Mouse (Mus musculus): ENCODE results near the gene Gpatch8. TPM values are rescaled to one million over a fixed set of nuclear protein-coding genes. Genes with fewer than 3 reads are reported as not detected.

Gene Gpatch8
- polyA plus RNA-seq, 1 experiment from 2014 or later, result 43.4 TPM

DNA sequence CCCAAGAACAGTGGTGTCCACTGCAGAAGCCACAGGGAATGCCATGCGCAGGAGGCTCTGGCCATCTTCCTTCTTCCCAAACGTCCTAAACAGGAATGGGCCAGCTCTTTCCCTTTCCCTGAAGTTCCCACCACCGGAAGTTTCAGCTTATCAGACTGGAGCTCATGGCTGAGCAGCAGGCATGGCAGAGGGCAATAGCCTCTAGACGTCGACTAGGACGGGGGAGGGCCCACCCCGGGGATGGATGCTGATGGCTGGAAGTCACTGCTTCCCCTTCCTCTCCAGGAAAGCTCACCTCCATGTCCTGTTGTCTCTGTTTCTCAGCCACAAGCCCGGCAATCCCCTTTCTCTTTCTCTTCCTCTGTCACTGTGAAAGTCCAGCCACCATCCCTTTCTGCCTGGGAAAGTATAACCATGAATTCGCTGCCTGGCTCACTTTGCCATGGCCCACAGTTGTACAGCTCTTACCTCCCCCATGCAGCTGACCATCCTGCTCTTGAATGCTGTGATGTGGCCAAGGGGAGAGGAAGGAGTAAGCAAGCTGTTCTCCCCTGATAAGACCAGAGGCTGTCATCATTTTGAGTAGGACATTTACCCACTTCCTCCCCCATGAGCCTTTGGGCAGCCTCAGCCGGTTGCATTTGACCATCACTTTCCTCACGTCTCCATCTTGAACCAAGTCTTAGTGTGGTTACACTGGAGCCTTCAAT is 86.4 kb downstream of the Gpatch8 start, which contains the start of gene Itga2b:
TSS of gene Itga2b (minus strand) at position 475 of the 710 bp plus-strand sequence.
- DNase-seq (ENCODE audit: low spot score) (no peak), ATAC-seq (replicated peaks; ENCODE audit: insufficient number of reproducible peaks, low FRiP score, low TSS enrichment, low read depth) (no peak)
- H3K4me2 ChIP-seq (ENCODE audit: low read depth, low read length), result no peak within 1 kb of the TSS
- 62% methylated on average over 11 of the region's 11 CpGs for WGBS
- H3K9me3 ChIP-seq (replicated peaks; ENCODE audit: control insufficient read depth, low read length), result no peaks in the 10 kb centered on the region
- no peaks in the 10 kb centered on the region for H3K36me3 ChIP-seq (replicated peaks; ENCODE audit: control insufficient read depth, insufficient read depth, low read depth, low read length)
- no peak within 1 kb of the TSS for H3K27ac ChIP-seq (replicated peaks; ENCODE audit: low read depth, low read length)
- H3K27me3 ChIP-seq (ENCODE audit: control insufficient read depth, insufficient read depth, low read length), result no peaks in the 10 kb centered on the region
- H3K9ac ChIP-seq (replicated peaks; ENCODE audit: low read length), result no peak within 1 kb of the TSS
- no peak within 1 kb of the TSS for H3K4me3 ChIP-seq (ENCODE audit: low read depth, low read length)
- peaks cover 4% of the 10 kb centered on the region for H3K4me1 ChIP-seq (ENCODE audit: control insufficient read depth, insufficient read depth, low read length)

DNA sequence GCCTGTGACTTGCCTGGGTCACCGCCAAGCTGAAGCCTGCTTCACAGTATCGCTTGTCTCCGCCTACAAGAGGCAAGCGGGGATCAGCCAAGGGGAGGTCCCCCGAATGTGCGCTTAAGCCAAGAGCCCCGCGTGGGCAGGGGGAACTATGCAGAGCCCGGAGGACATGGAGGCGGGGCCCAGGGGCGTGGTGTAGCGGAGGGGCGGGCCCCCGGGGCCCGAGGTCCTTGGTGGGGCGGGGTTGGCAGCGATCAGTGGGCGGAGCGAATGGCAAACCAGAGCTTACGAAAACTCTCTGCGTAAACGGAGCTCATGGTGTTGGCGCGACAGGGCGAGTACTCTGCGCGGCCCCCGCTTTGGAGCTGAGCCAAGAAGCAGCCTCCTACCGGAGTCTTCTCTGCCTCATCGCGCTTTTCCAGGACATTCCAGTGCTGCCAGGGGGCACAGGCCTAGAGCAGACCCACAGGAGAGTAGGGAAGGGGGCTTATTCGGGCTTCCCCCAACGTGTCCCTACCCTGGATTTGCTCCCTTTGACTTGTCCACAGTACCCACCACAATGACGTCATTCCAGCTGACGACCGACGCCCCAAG is 89.1 kb downstream of the Gpatch8 start:
- H3K4me1 ChIP-seq (ENCODE audit: control insufficient read depth, insufficient read depth, low read length), result peaks cover 4% of the 10 kb centered on the region
- no peaks in the 10 kb centered on the region for H3K36me3 ChIP-seq (replicated peaks; ENCODE audit: control insufficient read depth, insufficient read depth, low read depth, low read length)
- peak overlapping the region; percentile 50 for H3K9ac ChIP-seq (replicated peaks; ENCODE audit: low read length)
- H3K4me2 ChIP-seq (ENCODE audit: low read depth, low read length), result peak overlapping the region; percentile 70
- no peaks in the 10 kb centered on the region for H3K27me3 ChIP-seq (ENCODE audit: control insufficient read depth, insufficient read depth, low read length)
- H3K27ac ChIP-seq (replicated peaks; ENCODE audit: low read depth, low read length), result no peak overlapping the region; the same call in 1 of the 2 replicates
- peak overlapping the region; percentile 29 for H3K4me3 ChIP-seq (ENCODE audit: low read depth, low read length)
- WGBS, result 1% methylated on average over 36 of the region's 37 CpGs
- DNase-seq (ENCODE audit: low spot score), result peak; percentile 94
- peak; percentile 82 for ATAC-seq (replicated peaks; ENCODE audit: insufficient number of reproducible peaks, low FRiP score, low TSS enrichment, low read depth)
- H3K9me3 ChIP-seq (replicated peaks; ENCODE audit: control insufficient read depth, low read length), result no peaks in the 10 kb centered on the region

DNA sequence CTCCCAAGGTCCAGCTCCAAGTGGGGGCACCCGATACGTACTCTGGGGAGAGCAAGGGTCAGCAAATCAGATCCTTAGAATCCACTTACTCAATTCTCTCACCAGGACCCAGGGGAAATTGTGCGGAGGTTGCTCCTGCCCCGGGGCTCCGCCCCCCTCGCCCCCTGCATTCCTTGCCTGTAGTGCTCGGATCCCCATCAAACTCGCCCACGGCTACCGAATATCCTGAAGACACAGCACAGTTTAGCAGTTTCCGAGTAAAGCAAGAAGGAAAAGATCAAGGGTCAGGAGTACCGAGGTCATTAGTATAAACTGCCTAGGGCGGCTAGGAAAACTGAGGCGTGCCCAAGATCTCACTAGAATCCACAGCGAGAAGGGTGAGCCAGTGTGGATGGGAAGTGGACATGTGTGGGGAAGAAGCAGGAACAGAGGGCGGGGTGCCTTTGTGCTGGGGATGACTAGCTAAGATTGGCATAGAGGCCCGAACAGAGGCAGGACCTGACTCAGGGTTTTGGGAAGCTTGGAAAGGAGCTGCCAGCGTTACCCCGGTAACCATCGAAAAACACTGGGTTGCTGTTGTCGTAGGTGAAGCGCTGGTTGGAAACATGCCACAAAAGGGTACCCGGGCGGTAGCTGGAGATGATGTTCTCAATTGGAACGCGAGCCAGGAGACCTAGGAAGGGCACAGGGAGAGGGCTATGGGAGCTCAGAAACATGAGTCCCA is 90.3 kb downstream of the Gpatch8 start:
- Histone ChIP-seq H3K27ac (replicated peaks; ENCODE audit: low read depth, low read length) (no peak overlapping the region), H3K27me3 (ENCODE audit: control insufficient read depth, insufficient read depth, low read length) (no peaks in the 10 kb centered on the region), H3K9ac (replicated peaks; ENCODE audit: low read length) (no peak overlapping the region), H3K4me3 (ENCODE audit: low read depth, low read length) (no peak overlapping the region), H3K4me1 (ENCODE audit: control insufficient read depth, insufficient read depth, low read length) (peaks cover 4% of the 10 kb centered on the region), H3K4me2 (ENCODE audit: low read depth, low read length) (0 out of 2 replicates have a peak overlapping the region, but pooled peaks have one; percentile 2), H3K9me3 (replicated peaks; ENCODE audit: control insufficient read depth, low read length) (no peaks in the 10 kb centered on the region), H3K36me3 (replicated peaks; ENCODE audit: control insufficient read depth, insufficient read depth, low read depth, low read length) (no peaks in the 10 kb centered on the region)
- DNase-seq (ENCODE audit: low spot score), result peak; percentile 58
- ATAC-seq (replicated peaks; ENCODE audit: insufficient number of reproducible peaks, low FRiP score, low TSS enrichment, low read depth), result no peak
- 8% methylated on average over 26 of the region's 26 CpGs for WGBS

DNA sequence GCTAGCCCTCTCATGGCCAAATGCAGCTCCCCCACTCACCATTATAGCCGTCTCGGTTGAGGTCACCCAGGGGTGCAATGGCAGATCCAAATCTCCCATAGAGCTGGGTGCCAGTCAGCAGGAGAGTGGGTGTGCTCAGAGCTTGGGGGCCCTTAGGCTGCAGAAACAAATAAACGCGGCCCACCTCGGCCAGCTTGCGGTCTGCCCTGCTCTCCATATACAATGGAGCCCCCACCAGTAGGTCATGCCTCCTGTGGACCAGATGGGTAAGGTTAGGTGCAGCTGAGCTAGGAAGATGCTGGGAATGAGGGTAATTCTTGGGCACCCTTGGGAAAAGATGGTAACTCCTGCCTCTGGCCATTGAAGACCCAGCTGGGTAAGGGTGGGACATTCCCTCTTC is 91.3 kb downstream of the Gpatch8 start:
- H3K4me2 ChIP-seq (ENCODE audit: low read depth, low read length), result no peak overlapping the region
- no peaks in the 10 kb centered on the region for H3K27me3 ChIP-seq (ENCODE audit: control insufficient read depth, insufficient read depth, low read length)
- no peaks in the 10 kb centered on the region for H3K9me3 ChIP-seq (replicated peaks; ENCODE audit: control insufficient read depth, low read length)
- H3K4me3 ChIP-seq (ENCODE audit: low read depth, low read length), result no peak overlapping the region
- no peaks in the 10 kb centered on the region for H3K36me3 ChIP-seq (replicated peaks; ENCODE audit: control insufficient read depth, insufficient read depth, low read depth, low read length)
- DNase-seq (ENCODE audit: low spot score), result no peak
- no peak overlapping the region for H3K9ac ChIP-seq (replicated peaks; ENCODE audit: low read length)
- ATAC-seq (replicated peaks; ENCODE audit: insufficient number of reproducible peaks, low FRiP score, low TSS enrichment, low read depth), result no peak
- H3K27ac ChIP-seq (replicated peaks; ENCODE audit: low read depth, low read length), result no peak overlapping the region
- 96% methylated on average over 6 of the region's 6 CpGs for WGBS
- peaks cover 4% of the 10 kb centered on the region for H3K4me1 ChIP-seq (ENCODE audit: control insufficient read depth, insufficient read depth, low read length)

DNA sequence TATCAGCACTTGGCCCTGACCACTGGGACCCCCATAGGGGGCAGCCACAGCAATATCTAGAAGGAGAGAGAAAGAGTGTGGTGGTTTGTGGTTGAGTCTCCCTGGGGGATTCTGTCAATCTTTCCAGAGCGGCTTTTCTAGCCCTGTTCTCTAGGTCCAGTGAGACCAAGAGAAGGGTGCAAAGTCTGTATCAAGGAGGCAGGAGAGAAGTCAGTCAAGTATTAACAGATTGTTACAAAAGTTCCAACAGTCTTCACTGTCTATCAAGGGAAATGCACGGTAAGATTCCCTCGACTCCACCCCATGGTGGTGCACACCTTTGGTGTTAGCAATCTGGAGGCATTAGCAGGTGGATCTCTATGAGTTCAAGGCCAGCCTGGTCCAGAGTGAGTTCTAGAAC is 94.4 kb downstream of the Gpatch8 start:
- WGBS, result 88% methylated on average over 3 of the region's 3 CpGs
- H3K4me1 ChIP-seq (ENCODE audit: control insufficient read depth, insufficient read depth, low read length), result no peaks in the 10 kb centered on the region
- no peaks in the 10 kb centered on the region for H3K36me3 ChIP-seq (replicated peaks; ENCODE audit: control insufficient read depth, insufficient read depth, low read depth, low read length)
- H3K27ac ChIP-seq (replicated peaks; ENCODE audit: low read depth, low read length), result no peak overlapping the region
- no peaks in the 10 kb centered on the region; the same call in 1 of the 2 replicates for H3K27me3 ChIP-seq (ENCODE audit: control insufficient read depth, insufficient read depth, low read length)
- DNase-seq (ENCODE audit: low spot score) (no peak), ATAC-seq (replicated peaks; ENCODE audit: insufficient number of reproducible peaks, low FRiP score, low TSS enrichment, low read depth) (no peak)
- H3K4me3 ChIP-seq (ENCODE audit: low read depth, low read length), result no peak overlapping the region
- no peaks in the 10 kb centered on the region for H3K9me3 ChIP-seq (replicated peaks; ENCODE audit: control insufficient read depth, low read length)
- no peak overlapping the region for H3K4me2 ChIP-seq (ENCODE audit: low read depth, low read length)
- H3K9ac ChIP-seq (replicated peaks; ENCODE audit: low read length), result no peak overlapping the region

DNA sequence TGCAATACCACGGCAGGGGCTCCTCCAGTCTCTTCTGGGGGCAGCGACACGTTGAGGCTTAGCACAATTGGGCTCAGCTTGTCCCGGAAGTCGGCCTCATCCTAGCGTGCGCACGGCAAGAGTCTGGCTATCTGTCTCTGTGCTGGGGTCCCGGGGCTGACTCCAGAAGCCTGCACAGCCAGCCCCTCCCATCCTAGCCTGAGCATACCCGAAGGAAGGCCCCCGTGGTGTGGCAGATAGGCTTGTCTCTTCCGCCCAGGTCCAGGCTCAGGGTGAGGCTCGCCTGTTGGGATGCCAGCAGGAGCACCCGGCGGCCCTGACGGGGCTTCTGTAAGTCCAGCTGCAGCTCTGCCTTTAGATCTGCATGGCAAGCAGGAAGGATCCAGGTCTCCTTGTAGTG is 95.7 kb downstream of the Gpatch8 start:
- no peak for ATAC-seq (replicated peaks; ENCODE audit: insufficient number of reproducible peaks, low FRiP score, low TSS enrichment, low read depth)
- Histone ChIP-seq H3K9me3 (replicated peaks; ENCODE audit: control insufficient read depth, low read length) (no peaks in the 10 kb centered on the region), H3K4me3 (ENCODE audit: low read depth, low read length) (no peak overlapping the region), H3K4me2 (ENCODE audit: low read depth, low read length) (no peak overlapping the region), H3K9ac (replicated peaks; ENCODE audit: low read length) (no peak overlapping the region), H3K4me1 (ENCODE audit: control insufficient read depth, insufficient read depth, low read length) (no peaks in the 10 kb centered on the region), H3K36me3 (replicated peaks; ENCODE audit: control insufficient read depth, insufficient read depth, low read depth, low read length) (no peaks in the 10 kb centered on the region), H3K27ac (replicated peaks; ENCODE audit: low read depth, low read length) (no peak overlapping the region), H3K27me3 (ENCODE audit: control insufficient read depth, insufficient read depth, low read length) (no peaks in the 10 kb centered on the region; the same call in 1 of the 2 replicates)
- WGBS, result 58% methylated on average over 16 of the region's 16 CpGs
- no peak for DNase-seq (ENCODE audit: low spot score)

DNA sequence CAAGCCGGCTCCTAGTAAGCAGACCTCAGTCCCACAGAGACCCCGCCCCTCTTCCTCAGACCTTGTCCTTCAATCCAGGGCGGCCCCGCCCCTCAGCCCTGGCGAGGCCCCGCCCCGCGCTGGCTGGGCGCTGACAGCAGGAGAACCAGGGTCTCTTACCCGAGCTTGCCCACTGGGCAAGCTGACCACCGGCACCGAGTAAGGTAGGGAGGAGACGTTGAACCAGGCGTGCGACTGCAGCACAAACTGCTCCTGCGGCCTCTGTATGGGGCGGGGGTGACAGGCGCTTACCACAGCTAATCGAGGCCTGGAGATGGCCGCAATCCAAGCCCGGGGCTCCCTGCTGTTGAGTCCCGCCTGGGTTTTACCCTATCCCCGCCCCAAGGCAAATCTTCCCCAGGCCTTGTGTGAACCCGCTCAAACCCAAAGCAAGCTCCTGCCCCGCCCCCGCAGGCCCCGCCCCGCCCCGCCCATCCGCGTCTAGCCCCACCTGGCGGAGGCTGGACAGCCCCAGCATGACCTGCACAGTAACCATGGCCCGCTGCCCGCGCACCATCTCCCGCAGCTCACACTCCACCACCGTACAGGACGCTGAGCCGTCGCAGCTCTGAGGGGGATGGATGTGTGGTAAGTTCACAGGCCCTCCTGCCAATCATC is 100.3 kb downstream of the Gpatch8 start:
- Histone ChIP-seq H3K27ac (replicated peaks; ENCODE audit: low read depth, low read length) (peak overlapping the region; percentile 5; the same call in 1 of the 2 replicates), H3K36me3 (replicated peaks; ENCODE audit: control insufficient read depth, insufficient read depth, low read depth, low read length) (no peaks in the 10 kb centered on the region), H3K4me1 (ENCODE audit: control insufficient read depth, insufficient read depth, low read length) (no peaks in the 10 kb centered on the region; the same call in 1 of the 2 replicates), H3K4me3 (ENCODE audit: low read depth, low read length) (peak overlapping the region; percentile 38), H3K27me3 (ENCODE audit: control insufficient read depth, insufficient read depth, low read length) (peaks cover 2% of the 10 kb centered on the region; the same call in 1 of the 2 replicates), H3K9ac (replicated peaks; ENCODE audit: low read length) (peak overlapping the region; percentile 36), H3K4me2 (ENCODE audit: low read depth, low read length) (peak overlapping the region; percentile 62), H3K9me3 (replicated peaks; ENCODE audit: control insufficient read depth, low read length) (no peaks in the 10 kb centered on the region)
- ATAC-seq (replicated peaks; ENCODE audit: insufficient number of reproducible peaks, low FRiP score, low TSS enrichment, low read depth) (peak; percentile 83), DNase-seq (ENCODE audit: low spot score) (peak; percentile 90)
- WGBS, result under 1% methylated on average over 40 of the region's 40 CpGs
